Mouse (Mus musculus): ENCODE measurements around the gene Nlrc5. TPM values are rescaled to one million over a fixed set of nuclear protein-coding genes. Genes with fewer than 3 reads are reported as not detected.
A peak's percentile ranks its signal among the peaks of the same experiment; 100 is the strongest.

The Nlrc5 gene
- total RNA-seq, 2 experiments from 2014 or later: 3.5 to 7.4 TPM

- no peak for DNase-seq
Observed at GRCm38 (mm10) chr8:94469656-94470055, 35.5 kb downstream of the Nlrc5 start.

- DNase-seq: peak; percentile 39 to 57
Observed at GRCm38 (mm10) chr8:94470794-94471193, 36.6 kb downstream of the Nlrc5 start.

DNA sequence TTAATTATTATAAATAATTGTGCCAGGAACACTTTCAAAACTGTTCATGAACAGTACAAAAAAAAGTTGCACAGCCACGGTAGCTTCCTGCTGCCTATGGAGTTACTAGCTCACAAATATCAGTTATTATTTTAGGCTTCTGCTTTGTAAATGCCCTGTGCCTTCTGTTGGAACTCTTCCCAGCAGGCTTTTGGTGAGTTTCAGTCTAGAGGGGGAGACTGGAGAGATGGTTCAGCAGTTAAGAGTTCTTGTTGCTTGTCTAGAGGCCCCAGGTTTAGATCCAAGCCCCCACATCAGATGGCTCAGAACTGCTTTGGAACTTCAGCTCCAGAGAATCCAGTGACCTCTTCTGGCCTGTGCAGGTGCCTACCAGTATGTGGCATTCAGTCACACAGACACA is 37.1 kb downstream of the Nlrc5 start:
- DNase-seq: no peak

- DNase-seq: no peak
Observed at GRCm38 (mm10) chr8:94472741-94473140, 38.6 kb downstream of the Nlrc5 start.

DNA sequence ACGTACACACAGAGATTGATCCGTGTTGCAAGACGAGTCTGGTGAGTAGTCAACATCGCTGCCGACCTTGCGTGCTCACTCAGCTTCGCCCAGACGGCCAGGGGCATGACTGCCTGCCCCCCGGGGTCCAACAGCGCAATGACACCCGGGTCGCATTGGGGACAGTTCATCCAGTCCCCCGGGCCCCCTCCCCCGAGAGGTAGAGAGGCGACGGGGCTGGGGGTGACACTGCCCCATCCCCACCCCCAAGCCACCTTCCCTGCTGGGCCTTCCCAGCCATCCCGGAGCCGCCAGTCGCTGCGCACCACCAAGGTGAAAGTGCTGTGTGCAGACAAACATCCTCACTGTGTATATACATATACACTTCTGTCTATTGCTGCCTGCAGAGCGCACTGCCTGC is 39.3 kb downstream of the Nlrc5 start:
- no peak for DNase-seq

DNA sequence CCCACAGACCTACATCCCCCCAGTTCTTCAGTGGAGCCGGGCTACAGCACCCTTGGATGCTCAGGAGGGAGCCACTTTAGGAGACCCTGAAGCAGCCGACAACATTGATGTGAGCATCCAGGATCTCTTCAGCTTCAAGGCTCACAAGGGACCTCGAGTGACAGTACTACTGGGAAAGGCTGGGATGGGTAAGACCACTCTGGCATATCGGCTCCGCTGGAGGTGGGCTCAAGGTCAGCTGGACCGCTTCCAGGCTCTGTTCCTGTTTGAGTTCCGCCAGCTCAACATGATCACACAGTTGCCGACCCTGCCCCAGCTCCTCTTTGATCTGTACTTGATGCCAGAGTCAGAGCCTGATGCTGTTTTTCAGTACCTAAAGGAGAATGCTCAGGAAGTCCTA is 41.6 kb downstream of the Nlrc5 start:
- no peak for DNase-seq

DNA sequence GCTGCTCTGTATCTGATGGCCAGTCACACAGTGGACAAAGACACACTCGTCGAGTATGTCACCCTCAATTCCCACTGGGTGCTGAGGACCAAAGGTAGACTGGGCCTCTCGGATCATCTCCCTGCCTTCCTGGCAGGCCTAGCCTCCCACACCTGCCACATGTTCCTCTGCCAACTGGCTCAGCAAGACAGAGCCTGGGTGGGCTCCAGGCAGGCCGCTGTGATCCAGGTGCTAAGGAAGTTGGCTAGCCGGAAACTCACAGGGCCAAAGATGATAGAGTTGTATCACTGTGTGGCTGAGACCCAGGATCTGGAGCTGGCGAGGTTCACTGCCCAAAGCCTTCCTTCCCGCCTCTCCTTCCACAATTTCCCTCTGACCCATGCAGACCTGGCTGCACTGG is 42.7 kb downstream of the Nlrc5 start:
- DNase-seq: no peak

DNA sequence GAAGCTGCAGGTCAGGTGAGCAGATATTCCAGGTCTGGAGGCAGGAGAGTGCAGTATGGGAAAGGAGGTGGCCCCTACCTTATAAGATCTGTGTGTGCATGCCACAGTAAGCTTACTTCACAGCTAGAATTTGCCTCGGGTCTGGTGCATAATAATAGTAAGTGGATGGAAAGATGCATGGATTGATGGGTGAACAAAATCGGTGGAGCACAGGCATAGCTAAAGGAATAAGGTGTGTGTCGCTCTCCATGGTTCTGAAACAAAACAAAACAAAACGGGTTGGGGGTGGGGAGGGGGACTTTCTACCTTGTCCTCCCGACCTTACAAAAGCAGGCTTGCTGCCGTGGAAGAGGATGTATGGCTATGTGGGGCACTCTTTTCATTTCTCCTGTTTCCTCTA is 47.9 kb downstream of the Nlrc5 start:
- DNase-seq: no peak

DNA sequence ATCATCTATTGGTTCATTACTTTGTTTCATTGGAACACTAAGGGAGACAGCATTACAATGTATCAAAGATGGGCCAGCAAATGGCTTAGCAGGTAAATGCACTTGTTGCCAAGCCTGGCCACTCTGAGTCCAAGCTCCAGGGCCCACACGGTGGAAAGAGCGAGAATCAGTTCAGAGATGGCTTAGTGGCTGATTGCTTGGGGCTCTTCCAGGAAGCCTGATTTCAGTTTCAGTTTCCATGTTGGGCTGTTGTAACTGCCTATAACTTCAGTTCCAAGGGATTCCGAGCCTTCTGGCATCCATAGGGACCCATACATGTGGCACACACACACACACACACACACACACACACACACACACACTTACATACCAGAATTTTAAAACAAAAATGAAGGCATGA is 51.1 kb downstream of the Nlrc5 start:
- DNase-seq: peak in 1 of 2 experiments; percentile 34

DNA sequence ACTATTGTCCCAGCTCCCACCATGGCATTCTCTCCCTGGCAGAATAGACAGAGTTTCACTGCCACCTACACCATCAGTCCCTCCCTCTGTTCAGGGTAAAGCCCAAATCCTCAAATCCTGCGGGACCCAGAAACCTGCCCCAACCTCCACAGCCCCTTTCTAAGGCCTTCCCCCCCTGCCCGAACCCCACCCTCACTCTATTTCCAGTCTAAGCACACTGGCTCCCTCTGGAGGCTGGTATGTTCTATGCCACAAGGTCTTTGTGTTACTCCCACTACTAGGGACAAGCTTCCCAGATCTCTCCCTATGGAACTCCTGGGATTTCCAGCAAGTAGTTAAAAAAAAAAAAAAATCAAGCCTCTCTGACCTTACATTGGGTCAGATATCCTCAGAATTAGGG is 51.7 kb downstream of the Nlrc5 start:
- peak; percentile 56 to 72 for DNase-seq

GRCm38 (mm10) chr8:94488016-94488415 is 53.9 kb downstream of the Nlrc5 start:
- no peak for DNase-seq

DNA sequence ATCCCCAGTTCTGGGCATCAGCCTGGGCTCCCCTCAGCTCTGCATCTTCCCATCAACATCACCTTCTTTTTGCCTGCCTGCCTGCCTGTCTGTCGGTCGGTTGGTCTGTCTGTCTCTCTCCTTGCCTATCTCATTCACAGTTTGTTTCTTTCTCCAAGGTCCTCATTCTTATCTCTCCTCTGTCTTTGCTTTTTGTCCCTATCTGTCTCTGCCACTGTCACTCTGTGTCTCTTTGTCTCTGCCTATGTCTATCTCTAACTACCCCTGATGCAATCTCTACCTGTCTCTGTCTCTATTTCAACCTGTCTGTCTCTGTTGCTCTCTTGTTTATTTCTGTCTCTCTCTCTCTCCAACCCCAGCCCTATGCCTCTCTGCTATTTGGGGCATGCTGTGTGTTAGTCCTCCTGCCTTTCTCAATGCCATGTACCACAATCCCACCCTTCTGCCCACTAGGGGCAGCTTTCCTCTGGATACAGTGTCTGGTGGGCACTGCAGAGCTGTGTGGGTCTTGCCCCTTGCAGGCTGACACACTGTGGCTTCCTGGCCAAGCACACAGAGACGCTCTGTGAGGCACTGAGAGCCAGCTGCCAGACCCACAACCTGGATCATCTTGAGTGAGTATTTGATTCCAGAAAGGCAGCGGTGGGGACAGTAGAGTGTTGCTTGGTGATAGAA is 55.8 kb downstream of the Nlrc5 start:
- DNase-seq: no peak

GRCm38 (mm10) chr8:94492021-94492681 is 58.0 kb downstream of the Nlrc5 start:
- peak; percentile 80 to 88 for DNase-seq

DNA sequence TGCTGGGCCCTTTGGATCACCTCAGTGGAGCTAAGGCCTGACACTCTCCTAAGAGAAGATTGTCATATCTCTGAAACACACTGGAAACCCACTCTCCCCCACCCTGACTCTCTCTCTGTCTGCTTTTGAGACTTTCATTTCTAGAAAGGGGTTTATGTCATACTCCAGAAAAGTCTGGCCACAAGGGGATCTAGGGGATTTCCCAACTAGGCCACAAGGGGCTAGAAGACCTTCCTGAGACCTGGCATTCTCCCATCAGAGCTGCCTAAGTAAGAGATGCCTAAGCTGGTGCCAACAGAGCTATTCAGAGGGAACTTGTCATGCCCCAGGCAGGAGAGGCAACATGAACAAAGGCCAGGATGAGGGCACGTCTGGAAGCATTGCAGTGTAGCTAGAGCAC is 59.1 kb downstream of the Nlrc5 start:
- no peak for DNase-seq

- peak in 1 of 2 experiments; percentile 37 for DNase-seq
Observed at GRCm38 (mm10) chr8:94515430-94516208, 81.5 kb downstream of the Nlrc5 start.

- DNase-seq: no peak
Observed at GRCm38 (mm10) chr8:94516209-94516593, 82.0 kb downstream of the Nlrc5 start.

DNA sequence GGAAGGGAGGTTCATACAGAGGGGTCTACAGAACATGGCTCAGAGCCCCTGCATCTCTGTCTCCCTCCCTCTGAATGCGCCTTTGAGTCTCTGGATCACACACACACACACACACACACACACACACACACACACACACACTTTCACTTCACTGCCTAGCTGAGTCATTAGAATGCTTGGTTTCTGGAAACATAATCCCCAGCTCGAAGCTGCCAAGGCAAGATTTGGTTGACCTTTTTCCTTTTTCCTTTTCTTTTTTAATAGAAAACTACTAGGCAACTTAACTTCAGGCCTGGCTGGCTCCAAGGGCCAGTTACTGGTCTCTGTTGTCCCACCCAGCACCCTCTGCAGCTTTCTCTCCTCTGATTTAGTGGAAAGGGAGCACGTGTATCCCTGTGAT is 82.6 kb downstream of the Nlrc5 start:
- DNase-seq: peak; percentile 26 to 55

GRCm38 (mm10) chr8:94518331-94518730 is 84.2 kb downstream of the Nlrc5 start:
- DNase-seq: peak; percentile 23 to 49

GRCm38 (mm10) chr8:94519021-94519420 is 84.9 kb downstream of the Nlrc5 start:
- peak in 1 of 2 experiments; percentile 11 for DNase-seq

- no peak for DNase-seq
Observed at GRCm38 (mm10) chr8:94521481-94521880, 87.3 kb downstream of the Nlrc5 start.

GRCm38 (mm10) chr8:94522482-94522881 is 88.3 kb downstream of the Nlrc5 start:
- DNase-seq: no peak

GRCm38 (mm10) chr8:94524554-94524953 is 90.4 kb downstream of the Nlrc5 start:
- no peak for DNase-seq

DNA sequence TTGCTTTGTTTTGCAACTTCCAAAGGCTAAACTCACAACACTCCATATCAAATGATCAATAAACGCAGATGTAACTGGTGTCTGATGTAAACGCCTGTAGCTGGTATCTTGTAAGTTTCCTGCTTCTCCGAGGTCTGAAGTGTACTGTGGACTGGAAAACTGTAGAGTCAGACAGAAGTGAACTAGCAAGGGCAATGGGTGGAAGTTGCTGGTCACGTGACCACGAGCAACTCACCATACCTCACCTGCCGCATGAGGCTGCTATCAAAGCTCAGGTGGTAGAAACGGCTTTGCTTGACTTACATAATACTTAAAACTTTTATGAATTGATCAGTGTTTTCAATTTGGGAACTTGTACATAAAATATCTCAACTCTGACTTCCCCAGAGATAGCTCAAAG is 93.0 kb downstream of the Nlrc5 start:
- no peak for DNase-seq
